Mouse (Mus musculus) myocyte (in vitro differentiated cells): Measurements from ENCODE around the gene Lrrc8c.

Source experiments
- CEBPB ChIP-seq: IDR thresholded peaks from 2 replicates; pipeline ENCODE4 v1.6.1; 2011; ENCODE audit warnings: mild to moderate bottlenecking, moderate library complexity; ENCODE audit not compliant: poor library complexity, insufficient read depth, severe bottlenecking
- E2F4 ChIP-seq: IDR thresholded peaks from one replicate; pipeline ENCODE4 v1.6.1; 2011; ENCODE audit warnings: mild to moderate bottlenecking, control low read depth, moderate library complexity; ENCODE audit not compliant: insufficient read depth
- MAX ChIP-seq: IDR thresholded peaks from one replicate; pipeline ENCODE4 v1.6.1; 2011; ENCODE audit warnings: low read depth, mild to moderate bottlenecking, control low read depth
- POLR2A ChIP-seq: IDR thresholded peaks from one replicate; pipeline ENCODE4 v1.6.1; 2011; ENCODE audit warnings: low read depth, mild to moderate bottlenecking, control low read depth, moderate library complexity; ENCODE audit not compliant: insufficient read length
- POLR2AphosphoS2 ChIP-seq: IDR thresholded peaks from one replicate; pipeline ENCODE4 v1.6.1; 2011; ENCODE audit warnings: low read depth, control low read depth; ENCODE audit not compliant: insufficient read length
- REST ChIP-seq: IDR thresholded peaks from one replicate; pipeline ENCODE4 v1.6.1; 2011; ENCODE audit warnings: mild to moderate bottlenecking, control low read depth, moderate library complexity; ENCODE audit not compliant: insufficient read depth, insufficient read length
- TCF12 ChIP-seq: IDR thresholded peaks from one replicate; pipeline ENCODE4 v1.6.1; 2011; ENCODE audit warnings: mild to moderate bottlenecking, control low read depth; ENCODE audit not compliant: poor library complexity, insufficient read depth, severe bottlenecking
- USF1 ChIP-seq: IDR thresholded peaks from one replicate; pipeline ENCODE4 v1.6.1; 2011; ENCODE audit warnings: low read depth, mild to moderate bottlenecking, control low read depth, moderate library complexity

GRCm38 (mm10) chr5:105651561-105651991 lies 132.4 kb downstream of the Lrrc8c start:
- TF ChIP-seq POLR2A, result no peak
- TF ChIP-seq E2F4, result no peak
- TF ChIP-seq POLR2AphosphoS2, result no peak
- no peak for TF ChIP-seq MAX
- TF ChIP-seq CEBPB, result no peak
- no peak for TF ChIP-seq USF1
- TF ChIP-seq REST, result no peak
- no peak for TF ChIP-seq TCF12
